Mouse (Mus musculus) heart, adult 9 months (tissue): Measurements from ENCODE around the gene Specc1.
A peak's percentile ranks its signal among the peaks of the same experiment; 100 is the strongest.

Experiments
- DNase-seq, 2 experiments: peaks; one replicate each; pipeline ENCODE4 v3.0.0; 2022; ENCODE audit warnings: low spot score in 2 of 2

Gene Specc1

DNA sequence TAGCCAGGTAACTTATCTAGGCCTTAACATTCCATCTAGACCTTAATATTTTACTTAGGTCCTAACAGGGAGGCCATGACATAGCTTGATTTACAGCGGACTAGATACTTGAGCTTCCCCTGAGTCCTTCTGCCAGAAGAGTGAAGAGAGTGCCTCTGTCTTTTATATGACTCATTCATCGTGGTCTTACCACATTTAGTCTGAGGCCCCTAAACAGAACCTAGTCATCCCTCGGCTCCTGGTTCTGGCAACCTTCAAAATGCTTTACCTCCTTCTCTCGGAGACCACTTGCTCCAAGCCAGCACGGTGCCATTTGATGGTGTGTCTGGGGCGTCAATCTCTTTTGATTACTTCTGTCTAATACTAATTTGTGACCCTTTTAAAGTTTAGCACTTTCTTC lies 133.8 kb downstream of the Specc1 start:
- no peak for DNase-seq

DNA sequence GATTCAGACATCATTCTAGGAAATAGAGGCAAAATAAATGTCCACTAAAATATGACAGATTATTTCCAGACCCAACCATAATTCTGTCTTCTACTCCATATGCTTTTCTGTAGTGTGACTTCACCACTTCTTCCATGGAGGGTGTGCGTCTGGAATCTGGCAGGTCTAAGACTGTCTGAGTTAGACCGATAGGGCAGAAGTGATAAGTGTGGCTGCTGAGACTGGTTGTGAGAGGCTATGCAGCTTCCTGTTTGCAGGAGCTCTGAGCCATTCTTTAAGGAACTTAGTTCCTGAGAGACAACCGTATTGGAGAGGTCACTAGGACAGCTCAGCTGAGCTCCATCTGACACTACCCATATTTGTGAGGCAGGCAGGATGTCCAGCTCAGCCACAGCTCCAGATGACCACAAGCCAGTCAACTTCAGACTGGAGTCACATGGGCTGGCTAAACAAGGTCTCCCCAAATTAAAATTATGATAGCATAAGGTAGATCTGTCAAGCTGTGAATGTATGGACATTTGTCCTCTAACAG lies 146.9 kb downstream of the Specc1 start:
- DNase-seq = no peak

DNA sequence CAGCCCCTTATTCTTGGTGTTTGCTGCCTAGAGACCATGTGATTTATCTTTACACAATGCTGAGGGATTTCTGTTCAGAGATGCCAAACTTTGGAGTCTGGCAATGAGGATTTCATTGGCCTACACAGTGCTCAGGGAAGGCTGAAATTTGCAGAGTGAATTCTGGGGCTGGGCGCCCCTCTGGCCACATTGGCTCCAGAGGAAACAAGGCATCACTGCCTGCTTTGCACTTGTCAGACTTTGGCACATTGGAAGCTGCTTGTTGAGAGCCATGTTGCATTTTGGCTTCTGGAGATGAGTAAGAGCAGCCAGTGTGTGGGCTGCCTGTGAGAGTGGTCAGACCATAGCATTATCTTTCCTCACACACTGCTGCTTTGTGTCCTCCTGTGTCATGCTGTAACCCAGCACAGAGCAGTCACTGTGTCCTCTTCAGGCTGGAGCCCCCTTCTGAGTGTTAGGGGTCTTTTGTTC lies 149.9 kb downstream of the Specc1 start:
- no peak for DNase-seq

DNA sequence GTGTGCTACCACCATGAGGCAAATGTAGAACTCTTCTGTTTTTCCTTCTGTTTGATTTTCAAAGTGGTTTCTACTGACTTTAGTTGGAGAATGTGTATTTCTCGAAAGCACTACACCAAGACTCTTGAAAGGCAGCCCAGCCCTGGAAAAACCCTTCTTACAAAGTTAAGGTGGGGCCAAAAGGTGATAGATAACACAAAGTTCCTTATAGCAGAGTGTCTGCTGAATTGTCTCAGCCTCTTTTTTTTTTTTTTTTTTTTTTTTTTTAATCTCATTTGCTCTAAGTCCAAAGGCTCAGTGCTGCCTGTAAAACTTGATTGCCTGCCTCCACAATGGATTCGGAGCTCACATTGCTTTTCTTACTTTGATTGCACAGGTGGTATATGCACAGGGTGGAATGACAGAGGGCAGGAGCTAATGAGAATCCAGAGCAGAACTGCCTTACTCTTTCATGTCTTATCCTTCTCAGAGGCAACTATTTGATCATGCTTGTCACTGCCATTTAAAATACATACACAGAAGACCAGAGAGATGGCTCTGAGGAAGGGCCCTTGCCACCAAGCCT lies 150.8 kb downstream of the Specc1 start:
- DNase-seq = no peak

DNA sequence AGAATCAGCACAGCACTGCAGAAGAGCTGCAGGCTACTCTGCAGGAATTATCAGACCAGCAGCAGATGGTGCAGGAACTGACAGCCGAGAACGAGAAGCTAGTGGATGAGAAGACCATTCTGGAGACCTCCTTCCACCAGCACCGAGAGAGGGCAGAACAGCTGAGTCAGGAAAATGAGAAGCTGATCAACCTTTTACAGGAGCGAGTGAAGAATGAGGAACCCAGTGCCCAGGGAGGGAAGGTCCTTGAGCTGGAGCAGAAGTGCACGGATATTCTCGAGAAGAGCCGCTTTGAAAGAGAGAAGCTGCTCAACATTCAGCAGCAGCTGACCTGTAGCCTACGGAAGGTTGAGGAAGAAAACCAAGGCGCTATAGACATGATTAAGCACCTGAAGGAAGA lies 162.0 kb downstream of the Specc1 start:
- DNase-seq = no peak

DNA sequence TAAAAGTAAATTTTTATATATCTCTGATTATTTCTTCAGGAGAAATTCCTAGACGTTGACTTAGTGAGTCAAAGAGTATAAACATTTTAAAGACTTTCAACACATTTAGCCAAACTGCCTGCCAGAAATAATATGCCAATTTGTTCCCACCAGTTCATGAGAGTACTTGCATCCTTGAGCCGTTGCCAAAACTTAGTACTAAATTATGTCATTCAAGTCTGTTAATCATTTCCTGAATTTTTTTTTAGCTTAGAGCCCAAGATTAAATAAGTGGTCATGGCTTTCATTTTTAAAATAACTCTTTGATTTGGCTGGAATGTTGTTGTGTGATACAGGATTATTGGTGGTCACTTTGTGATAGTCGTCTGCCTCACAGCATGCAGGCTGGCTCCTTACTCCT lies 163.3 kb downstream of the Specc1 start:
- peak in 1 of 2 experiments; percentile 7 for DNase-seq

DNA sequence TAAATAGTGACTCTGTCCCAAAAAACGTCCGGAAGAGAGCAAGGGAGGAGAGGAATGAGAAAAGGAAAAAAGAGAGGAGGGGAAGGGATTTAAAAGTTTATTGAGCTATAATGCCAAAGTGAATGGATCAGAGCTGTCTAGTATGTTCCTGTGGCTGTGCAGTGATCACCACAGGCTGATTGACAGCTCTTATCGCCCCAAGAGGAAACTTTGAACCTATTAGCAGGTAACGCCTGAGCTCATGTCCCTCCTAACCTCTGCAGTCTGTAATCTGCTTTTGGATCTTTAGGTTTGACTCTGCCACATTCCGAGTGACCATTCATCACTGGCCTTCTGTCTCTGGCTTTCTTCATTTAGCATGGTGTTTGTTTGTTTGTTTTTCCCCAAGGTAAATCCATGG lies 164.8 kb downstream of the Specc1 start:
- DNase-seq = no peak

DNA sequence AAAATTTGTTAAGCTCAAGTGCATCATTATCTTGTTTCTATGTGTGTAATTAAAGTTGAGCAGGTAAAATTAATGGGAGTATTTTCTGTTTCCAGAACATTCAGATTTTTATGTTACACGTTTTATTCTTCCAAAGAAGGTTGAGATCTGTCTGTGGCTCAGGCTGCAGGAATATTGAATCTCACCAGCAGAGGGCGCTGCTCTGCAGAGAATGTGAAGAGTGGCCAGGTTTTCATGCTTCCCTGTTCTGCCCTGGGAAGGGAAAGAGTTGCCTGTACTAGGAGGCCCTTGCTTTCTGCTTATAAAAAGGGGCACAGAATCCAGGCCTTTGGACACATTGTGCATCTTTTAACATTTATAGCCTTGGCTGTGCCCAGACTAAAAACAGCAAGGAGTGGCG lies 171.1 kb downstream of the Specc1 start:
- DNase-seq = peak; percentile 39 to 70

DNA sequence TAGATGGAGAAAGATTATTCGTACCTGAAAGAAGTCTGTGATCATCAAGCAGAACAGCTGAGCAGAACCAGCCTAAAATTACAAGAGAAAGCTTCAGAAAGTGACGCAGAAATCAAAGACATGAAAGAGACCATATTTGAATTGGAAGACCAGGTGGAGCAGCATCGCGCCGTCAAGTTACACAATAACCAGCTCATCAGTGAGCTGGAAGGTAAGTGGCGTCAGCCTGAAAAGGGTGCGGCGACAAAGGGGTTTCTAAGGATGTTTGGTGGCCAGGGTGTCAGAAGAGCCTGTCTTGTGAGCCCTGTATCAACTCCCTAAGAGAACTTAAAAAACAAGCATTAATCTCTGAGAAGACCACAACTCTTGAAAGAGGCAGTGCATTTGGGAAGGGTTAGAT lies 171.6 kb downstream of the Specc1 start:
- no peak for DNase-seq

DNA sequence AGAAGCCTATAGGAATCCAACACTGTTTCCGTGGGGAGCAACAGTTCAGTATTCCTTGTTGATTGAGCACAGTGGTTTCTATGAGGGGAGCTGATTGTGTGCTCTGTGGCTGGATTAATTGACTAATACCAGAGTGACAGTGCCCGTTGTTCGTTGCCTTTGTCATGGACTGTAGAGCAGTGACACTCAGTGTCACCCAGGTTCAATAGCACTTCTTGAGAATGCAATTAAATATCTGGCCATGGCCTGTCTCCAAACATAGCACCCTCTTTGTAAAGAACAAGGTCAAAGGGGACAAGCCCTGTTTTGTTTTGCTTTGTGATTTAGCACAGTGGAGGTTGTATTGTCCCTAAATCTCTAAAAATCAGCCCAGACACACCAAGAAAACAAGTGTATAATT lies 173.6 kb downstream of the Specc1 start:
- DNase-seq = no peak

DNA sequence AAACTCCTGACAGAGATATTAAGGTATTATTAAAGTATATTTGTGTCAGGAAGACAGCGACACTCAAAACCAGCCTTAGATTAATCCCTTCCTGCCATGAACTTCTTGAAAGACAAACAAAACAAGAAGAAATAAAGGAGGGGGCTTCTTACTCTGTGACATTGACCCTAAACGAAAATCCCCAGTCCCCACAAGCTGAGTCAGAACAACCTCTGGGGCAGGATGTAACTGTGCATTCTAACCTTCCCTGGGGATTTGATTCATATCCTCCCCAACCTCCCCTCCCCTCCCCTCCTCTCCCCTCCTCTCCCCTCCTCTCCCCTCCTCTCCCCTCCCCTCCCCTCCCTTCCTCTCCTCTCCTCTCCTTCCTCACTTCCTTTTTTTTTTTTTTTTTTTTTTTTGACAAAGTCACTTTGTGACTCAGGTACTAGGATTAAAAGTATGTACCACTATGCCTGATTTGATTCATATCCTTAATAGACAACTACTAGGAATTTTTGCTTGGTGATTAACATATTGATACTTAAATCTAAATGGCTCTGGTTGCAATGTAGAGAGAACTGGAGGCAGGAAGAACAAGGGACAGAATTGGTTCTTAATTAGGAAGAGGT lies 174.2 kb downstream of the Specc1 start:
- no peak for DNase-seq

DNA sequence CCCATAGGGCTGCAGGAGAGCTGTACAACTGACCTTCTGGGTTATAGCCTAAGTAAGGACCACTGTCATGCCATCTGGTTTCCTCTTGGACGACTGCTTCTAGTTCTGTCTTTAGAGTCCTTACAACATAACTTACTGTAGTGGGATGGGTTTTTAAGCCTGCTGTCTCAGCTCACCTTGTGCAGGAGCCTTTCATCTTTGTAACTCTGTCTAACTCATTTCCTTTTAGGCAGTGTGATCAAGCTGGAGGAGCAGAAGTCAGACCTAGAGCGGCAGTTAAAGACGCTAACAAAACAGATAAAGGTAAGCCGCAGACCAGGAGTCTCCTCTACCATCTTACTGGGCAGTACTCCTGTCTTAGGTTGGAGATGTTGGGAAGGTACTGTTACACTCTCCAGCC lies 175.0 kb downstream of the Specc1 start:
- no peak for DNase-seq

DNA sequence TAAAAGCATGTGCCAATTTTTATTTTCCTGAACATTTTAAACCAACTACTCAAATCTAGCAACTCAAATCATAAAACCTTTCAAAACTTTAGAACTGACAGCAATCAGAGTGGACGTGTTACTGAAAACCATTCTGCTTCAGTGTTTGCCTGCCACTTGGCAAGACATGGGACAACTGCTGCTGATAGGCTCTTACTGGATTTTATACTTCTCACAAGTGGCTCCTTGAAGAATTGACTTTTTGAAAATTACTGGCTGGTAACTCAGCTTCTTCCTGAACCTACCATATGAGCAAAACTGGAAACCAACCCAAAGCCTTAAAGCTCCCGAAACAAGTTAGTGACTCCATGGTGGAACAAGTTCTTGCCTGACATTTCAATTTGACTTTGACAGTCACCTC lies 177.6 kb downstream of the Specc1 start:
- DNase-seq = no peak

DNA sequence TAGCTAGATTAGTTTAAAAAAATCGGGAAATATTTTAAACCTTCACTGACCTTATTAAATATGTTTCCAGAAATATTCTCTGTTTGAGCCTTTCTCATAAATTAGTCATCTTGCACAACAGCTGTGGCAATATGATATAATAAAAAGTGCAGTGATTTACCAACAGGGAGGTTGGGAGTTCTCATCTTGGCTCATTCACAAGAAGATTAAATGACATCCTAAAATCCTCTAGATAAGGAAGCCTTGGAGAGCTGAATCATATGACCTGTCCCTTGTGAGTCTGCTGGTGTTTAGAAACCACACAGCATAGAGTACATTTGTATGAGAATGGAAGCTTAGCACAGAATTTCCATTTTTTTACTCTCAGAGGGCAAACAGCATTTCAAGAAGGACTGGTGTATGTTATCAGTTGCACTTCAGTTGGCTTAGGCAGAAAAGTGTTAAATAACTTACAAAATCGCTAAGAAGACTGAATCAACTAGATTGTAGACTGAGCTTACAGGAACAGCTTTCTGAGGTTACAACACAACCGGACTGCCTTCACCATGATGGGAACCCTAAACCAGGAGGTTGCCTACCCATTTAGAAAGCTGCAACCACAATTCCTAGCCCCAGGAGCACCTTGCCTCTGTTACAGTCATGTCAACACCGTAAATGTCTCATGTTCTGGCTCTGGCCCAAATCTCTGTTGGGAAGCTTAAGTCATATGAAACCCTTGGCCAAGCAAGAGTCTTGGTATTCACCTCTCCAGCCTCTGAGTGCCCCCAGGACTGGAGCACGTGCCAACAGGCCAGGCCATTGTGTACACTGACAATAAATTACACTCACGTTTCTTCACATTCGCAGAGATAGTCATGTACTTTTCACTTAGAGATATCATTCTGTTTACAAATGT lies 188.9 kb downstream of the Specc1 start:
- peak; percentile 27 to 43 for DNase-seq

DNA sequence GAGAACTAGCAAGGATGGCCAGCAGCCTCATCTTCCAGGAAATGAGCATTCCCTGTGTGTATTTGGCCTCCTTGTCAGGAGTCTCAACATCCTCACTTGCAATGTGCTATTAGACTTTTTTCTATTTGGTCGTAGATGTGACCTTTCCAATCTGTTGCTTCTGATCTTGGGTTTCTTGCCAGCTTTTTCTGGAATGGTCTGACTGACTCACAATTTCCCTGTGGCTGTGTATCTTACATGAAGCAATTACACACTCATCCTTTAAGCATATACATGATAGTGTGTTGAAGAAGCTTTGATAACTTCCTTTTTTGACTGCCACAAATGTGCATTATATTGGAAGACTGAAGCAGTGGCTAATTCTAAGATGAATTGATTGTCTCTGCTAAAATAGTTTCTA lies 190.1 kb downstream of the Specc1 start:
- no peak for DNase-seq

DNA sequence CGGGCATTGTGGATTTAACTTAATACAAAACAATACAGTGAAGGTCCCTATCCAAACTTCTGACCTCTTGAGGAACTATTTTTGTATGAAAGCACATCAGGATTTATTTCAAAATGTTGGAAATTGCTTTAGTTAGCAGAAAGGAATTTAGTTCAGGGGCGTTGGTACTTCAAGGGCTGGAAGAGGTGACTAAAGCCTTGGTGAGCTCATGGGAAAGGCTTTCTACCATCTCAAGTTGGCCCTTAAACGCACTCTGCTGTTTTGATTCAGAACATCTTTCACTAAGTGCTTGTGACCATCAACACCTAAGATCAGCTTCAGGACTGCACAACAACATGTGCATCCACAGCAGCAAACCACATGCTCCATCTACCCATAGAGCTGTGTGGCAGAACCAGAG lies 191.5 kb downstream of the Specc1 start:
- DNase-seq = no peak

DNA sequence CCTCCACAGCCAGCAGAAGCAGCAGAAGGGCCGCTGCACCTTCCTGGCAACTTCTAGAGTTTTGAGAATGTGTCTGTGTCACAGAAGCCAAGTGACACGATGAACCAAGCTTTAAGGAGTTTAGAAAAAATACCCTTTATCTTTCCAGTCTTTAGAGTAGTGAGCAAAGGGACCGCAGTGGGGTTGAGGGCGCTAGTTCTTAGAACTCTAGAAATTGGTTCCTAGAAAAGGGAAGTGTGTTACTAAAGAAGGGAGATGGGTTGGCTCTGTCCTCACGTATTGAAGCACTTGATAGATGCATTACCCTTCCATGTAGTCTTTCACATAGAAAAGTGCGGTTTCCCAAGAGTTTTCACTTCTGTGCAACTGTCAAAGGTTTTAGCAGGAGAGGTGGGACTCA lies 191.9 kb downstream of the Specc1 start:
- no peak for DNase-seq

DNA sequence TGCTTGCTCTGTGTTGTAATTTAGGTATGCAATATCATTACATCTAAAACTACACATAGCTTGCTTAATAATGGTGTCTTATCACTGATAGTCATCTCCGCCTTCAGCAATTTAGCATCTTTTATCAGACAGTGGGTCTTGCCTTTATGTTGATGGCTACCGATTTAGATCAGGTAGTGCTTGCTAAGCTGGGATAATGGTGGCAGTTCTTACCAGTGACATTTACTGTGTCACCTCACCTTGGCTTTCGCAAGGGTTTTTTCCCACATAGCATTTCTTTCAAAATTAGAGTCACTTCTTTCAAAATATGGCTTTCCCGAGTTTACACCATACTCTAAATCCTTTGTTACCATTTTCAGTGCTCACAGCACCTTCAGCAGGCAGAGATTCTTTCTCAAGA lies 196.5 kb downstream of the Specc1 start:
- no peak for DNase-seq

DNA sequence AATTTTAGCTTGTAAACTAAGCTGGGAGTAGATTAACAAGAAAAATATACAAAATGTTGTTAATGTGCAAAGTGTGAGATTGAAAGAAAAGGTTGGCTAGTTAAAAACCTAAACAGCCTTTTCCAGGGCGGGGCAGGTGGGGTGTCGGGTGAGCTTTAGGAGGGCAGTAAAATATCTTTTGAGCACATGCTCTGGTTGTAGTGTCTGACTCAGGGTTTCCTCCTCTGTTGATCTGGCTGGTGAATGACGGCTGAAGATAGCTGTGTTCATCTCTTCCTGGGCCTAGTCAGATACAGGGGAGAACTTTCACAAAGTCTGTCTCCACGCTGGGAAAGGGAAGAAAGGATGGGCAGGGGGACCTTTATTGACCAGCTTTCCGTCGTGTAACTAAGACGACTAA lies 203.2 kb downstream of the Specc1 start:
- DNase-seq = no peak

DNA sequence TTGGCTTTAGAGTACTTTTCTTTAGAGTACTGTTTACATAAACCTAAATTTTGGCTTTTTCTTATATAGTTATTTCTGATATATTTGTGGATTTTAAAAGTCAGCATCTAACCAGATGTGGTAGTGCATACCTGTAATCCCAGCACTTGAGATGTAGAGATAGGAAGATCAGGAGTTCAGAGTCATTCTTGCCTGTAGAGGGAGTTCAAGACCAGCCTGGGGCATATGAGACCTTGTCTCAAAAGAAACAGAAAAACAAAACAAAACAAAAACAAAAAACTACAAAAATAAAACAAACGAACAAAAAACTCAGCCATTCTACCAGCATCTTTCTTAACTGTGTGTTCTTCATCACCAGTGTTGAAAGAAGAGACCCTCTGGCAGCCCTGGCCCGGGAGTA lies 204.9 kb downstream of the Specc1 start:
- DNase-seq = no peak

DNA sequence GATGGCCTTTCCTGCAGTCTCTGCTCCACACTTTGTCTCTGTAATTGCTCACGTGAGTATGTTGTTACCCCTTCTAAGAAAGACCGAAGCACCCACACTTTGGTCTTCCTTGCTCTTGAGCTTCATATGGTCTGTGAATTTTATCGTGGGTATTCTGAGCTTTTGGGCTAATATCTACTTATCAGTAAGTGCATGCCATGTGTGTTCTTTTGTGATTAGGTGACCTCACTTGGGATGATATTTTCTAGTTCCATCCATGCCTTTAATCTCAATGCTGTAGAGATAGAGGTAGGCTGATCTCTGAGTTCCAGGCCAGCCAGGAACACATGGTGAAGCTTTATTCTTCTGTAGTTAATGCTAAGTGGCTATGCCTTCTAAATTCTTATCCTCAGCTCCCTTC lies 207.8 kb downstream of the Specc1 start:
- no peak for DNase-seq

DNA sequence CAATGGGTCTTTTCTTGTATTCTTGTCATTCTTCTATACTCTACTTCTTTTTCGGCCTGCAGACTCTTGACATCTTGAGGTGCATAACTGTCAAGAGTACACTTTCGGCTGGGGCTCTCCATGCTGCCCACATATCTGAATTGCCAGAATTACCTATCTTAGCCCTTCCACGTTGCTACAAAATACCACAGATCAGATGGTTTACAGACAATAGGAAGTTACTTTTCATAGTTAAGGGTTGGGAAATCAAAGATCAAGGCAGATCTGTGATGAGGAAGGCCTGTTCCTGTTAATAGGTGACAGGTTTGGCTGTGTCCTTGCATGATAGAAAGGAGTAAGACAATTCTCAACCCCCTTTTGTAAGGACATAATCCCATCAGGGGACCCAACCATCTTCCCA lies 209.9 kb downstream of the Specc1 start:
- DNase-seq = no peak

DNA sequence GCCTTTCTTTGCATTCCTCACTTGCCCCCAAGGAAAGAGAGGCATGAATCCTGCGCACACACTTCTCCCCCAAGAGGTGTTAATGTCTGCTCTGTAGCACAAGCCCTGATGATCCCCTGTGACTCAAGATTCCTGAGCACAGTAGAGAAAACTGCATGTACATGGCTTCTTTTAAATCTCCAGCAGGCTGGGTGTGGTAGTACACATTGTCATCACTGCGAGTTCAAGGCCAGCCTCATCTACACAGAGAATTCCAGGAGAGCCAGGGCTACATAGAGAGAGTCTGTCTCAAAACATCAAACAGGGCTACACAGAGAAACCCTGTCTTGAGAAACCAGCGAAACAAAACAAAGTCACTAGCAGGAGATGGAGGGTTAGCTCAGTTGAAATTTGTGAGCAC lies 211.6 kb downstream of the Specc1 start:
- no peak for DNase-seq
